In genomic region chrX:151488128-151488527, GRCm38 (mm10) we compare ENCODE assay signal across 16 mouse cellular contexts. TPM values are rescaled to one million over a fixed set of nuclear protein-coding genes. Genes with fewer than 3 reads are reported as not detected.
A peak's percentile ranks its signal among the peaks of the same experiment; 100 is the strongest.
DNase-seq lines count a peak whose midpoint lies in the region; ATAC-seq and TF ChIP-seq lines count a peak whose summit lies in the region.
"Had no signal": no experiment of that assay in that cellular context is flagged by ENCODE, and none has a peak within 500 bp of the region (broad histone marks: within the 10 kb centered on the region; RNA-seq: fewer than 3 reads in every experiment).

No protein-coding gene starts in this region.

- no peaks in the 10 kb centered on the region for H3K36me3 ChIP-seq in liver, embryonic 14.5 days (replicated peaks; ENCODE audit: control insufficient read depth, insufficient read depth, low read depth)
- H3K36me3 ChIP-seq in liver, embryonic 12.5 days: no peaks in the 10 kb centered on the region
- no peaks in the 10 kb centered on the region for H3K36me3 ChIP-seq in splenic B cell, adult 2 months (ENCODE audit: control insufficient read depth, insufficient read depth, low read length, poor library complexity, severe bottlenecking)
- H3K36me3 ChIP-seq in hindbrain, embryonic 10.5 days: no peaks in the 10 kb centered on the region
- H3K36me3 ChIP-seq: intestine, embryonic 15.5 days; kidney, embryonic 15.5 days; midbrain, embryonic 15.5 days had no signal

- H3K4me1 ChIP-seq in liver, embryonic 14.5 days (replicated peaks; ENCODE audit: control insufficient read depth in 2 of 2, insufficient read depth in 2 of 2, low read length in 1 of 2): no peaks in the 10 kb centered on the region
- no peaks in the 10 kb centered on the region for H3K4me1 ChIP-seq in liver, embryonic 12.5 days
- H3K4me1 ChIP-seq in hindbrain, embryonic 10.5 days (replicated peaks): no peaks in the 10 kb centered on the region
- H3K4me1 ChIP-seq: intestine, embryonic 15.5 days; kidney, embryonic 15.5 days; midbrain, embryonic 15.5 days had no signal

- no peak for TF ChIP-seq EP300 in liver, embryonic 14.5 days (IDR thresholded peaks at IDR 0.05; ENCODE audit: low read depth)

- H3K4me3 ChIP-seq in liver, embryonic 14.5 days (ENCODE audit: insufficient read depth in 1 of 2, low read depth in 2 of 2, low read length in 2 of 2): no peak overlapping the region
- no peak overlapping the region for H3K4me3 ChIP-seq in liver, embryonic 12.5 days
- H3K4me3 ChIP-seq in hindbrain, embryonic 10.5 days: no peak overlapping the region
- H3K4me3 ChIP-seq: erythroblast, embryonic 14.5 days; intestine, embryonic 15.5 days; kidney, embryonic 15.5 days; layer of hippocampus, adult 2 months; midbrain, embryonic 15.5 days had no signal

- no peak for DNase-seq in liver, embryonic 14.5 days (ENCODE audit: low read depth in 3 of 3, low spot score in 3 of 3)
- peak; percentile 3 for DNase-seq in CD4-positive helper T cell, adult 2 months (ENCODE audit: low read depth, low spot score)
- no peak for DNase-seq in Patski (ENCODE audit: low read depth, low spot score)
- DNase-seq in splenic B cell, adult 2 months (ENCODE audit: low read depth, low spot score): peak; percentile 19
- DNase-seq in ovary, postnatal 36 days (ENCODE audit: low spot score): no peak
- no peak for DNase-seq in hindbrain, embryonic 10.5 days (ENCODE audit: low spot score)
- DNase-seq: adrenal gland, adult 2 months; cerebellum, postnatal 25 days; thymus, postnatal 36 days had no signal

- CTCF ChIA-PET in Patski (lab: Charles Lee): no interaction called here

- no peak overlapping the region for H3K9ac ChIP-seq in liver, embryonic 14.5 days (replicated peaks)
- no peak overlapping the region for H3K9ac ChIP-seq in liver, embryonic 12.5 days
- H3K9ac ChIP-seq: intestine, embryonic 15.5 days; kidney, embryonic 15.5 days; midbrain, embryonic 15.5 days had no signal

- TF ChIP-seq CTCF in liver, embryonic 14.5 days (IDR thresholded peaks at IDR 0.05; ENCODE audit: low read depth): peak; percentile 28; the same call in 1 of the 2 replicates
- peak; percentile 59 for TF ChIP-seq CTCF in Patski (IDR thresholded peaks at IDR 0.05)

- H3K27ac ChIP-seq in liver, embryonic 14.5 days: no peak overlapping the region
- no peak overlapping the region for H3K27ac ChIP-seq in liver, embryonic 12.5 days
- no peak overlapping the region for H3K27ac ChIP-seq in hindbrain, embryonic 10.5 days
- H3K27ac ChIP-seq: intestine, embryonic 15.5 days; kidney, embryonic 15.5 days; layer of hippocampus, adult 2 months; midbrain, embryonic 15.5 days had no signal

- POLR2A ChIA-PET in Patski (lab: Charles Lee): no interaction called here

- in situ Hi-C loops in Patski (cut with MboI; ENCODE audit: low pct_unique_long_range_greater_than_20kb): no loop called here

- H3K9me3 ChIP-seq in liver, embryonic 14.5 days (ENCODE audit: control insufficient read depth, low read length): no peaks in the 10 kb centered on the region
- H3K9me3 ChIP-seq in liver, embryonic 12.5 days (replicated peaks): no peaks in the 10 kb centered on the region
- no peaks in the 10 kb centered on the region for H3K9me3 ChIP-seq in hindbrain, embryonic 10.5 days
- H3K9me3 ChIP-seq: intestine, embryonic 15.5 days; kidney, embryonic 15.5 days; midbrain, embryonic 15.5 days had no signal

- no peak for ATAC-seq in liver, embryonic 14.5 days (ENCODE audit: insufficient read depth)
- ATAC-seq in liver, embryonic 12.5 days: no peak
- no peak for ATAC-seq in Patski
- ATAC-seq: forebrain, embryonic 16.5 days; intestine, embryonic 15.5 days; midbrain, embryonic 15.5 days had no signal

- no peak overlapping the region for H3K4me2 ChIP-seq in liver, embryonic 14.5 days (ENCODE audit: low read depth)
- no peak overlapping the region for H3K4me2 ChIP-seq in liver, embryonic 12.5 days
- H3K4me2 ChIP-seq: intestine, embryonic 15.5 days; kidney, embryonic 15.5 days; midbrain, embryonic 15.5 days had no signal

- H3K27me3 ChIP-seq in liver, embryonic 14.5 days (ENCODE audit: control insufficient read depth, insufficient read depth, low read length): no peaks in the 10 kb centered on the region
- H3K27me3 ChIP-seq in liver, embryonic 12.5 days (replicated peaks): no peaks in the 10 kb centered on the region
- peaks cover 15% of the 10 kb centered on the region for H3K27me3 ChIP-seq in Patski
- no peaks in the 10 kb centered on the region for H3K27me3 ChIP-seq in splenic B cell, adult 2 months (ENCODE audit: control insufficient read depth, insufficient read depth, low read length, poor library complexity, severe bottlenecking)
- H3K27me3 ChIP-seq in hindbrain, embryonic 10.5 days (ENCODE audit: insufficient read depth, poor library complexity, severe bottlenecking): no peaks in the 10 kb centered on the region
- H3K27me3 ChIP-seq: intestine, embryonic 15.5 days; kidney, embryonic 15.5 days; midbrain, embryonic 15.5 days had no signal

- 56% methylated on average over 3 of the region's 3 CpGs for WGBS in liver, embryonic 14.5 days (ENCODE audit: insufficient replicate concordance)
- 70% methylated on average over 3 of the region's 3 CpGs for WGBS in liver, embryonic 12.5 days (ENCODE audit: insufficient replicate concordance)
- 87% methylated on average over 3 of the region's 3 CpGs for WGBS in hindbrain, embryonic 10.5 days

RNA-seq across cellular contexts. Expression of gene Phf8, which starts 32.3 kb away (rescaled TPM):
- 3.5 and 4.4 TPM in 2 replicates for polyA plus RNA-seq in liver, embryonic 14.5 days (2012; rRNA removed)
- 5.0 and 6.5 TPM in 2 replicates for polyA plus RNA-seq in liver, embryonic 14.5 days (2014; fragmentation: Nextera tagmentation; extraction: Ambion mirVana)
- polyA plus RNA-seq in liver, embryonic 12.5 days (2016; fragmentation: Nextera tagmentation; extraction: Ambion mirVana): 8.3 and 9.1 TPM in 2 replicates
- 13.4 TPM for polyA plus RNA-seq in Patski (2021)
- 21.3 and 23.1 TPM in 2 replicates for polyA plus RNA-seq in hindbrain, embryonic 10.5 days (2016; fragmentation: Nextera tagmentation; extraction: Ambion mirVana)

Comparison
In these comparisons a context has a peak if more than half of its experiments do, and no peak if none do; other contexts are left out.
1. DNase-seq: peak in CD4-positive helper T cell, adult 2 months (single experiment) and splenic B cell, adult 2 months (single experiment); none in liver, embryonic 14.5 days (0 of 3), Patski (single experiment), ovary, postnatal 36 days (single experiment) and hindbrain, embryonic 10.5 days (single experiment).